Mouse (Mus musculus): ENCODE results near the gene Nicn1. TPM values are rescaled to one million over a fixed set of nuclear protein-coding genes. Genes with fewer than 3 reads are reported as not detected.
"Not testable (repeated sequence)": the region's sequence is repeated elsewhere in the genome, so short reads cannot be mapped to it uniquely, and the experiment has no call there.

The Nicn1 gene
- total and polyA plus RNA-seq, 2 experiments from 2014 or later, result 108 to 118 TPM

- Histone ChIP-seq H3K4me3 (ENCODE audit: low read length) (no peak overlapping the region), H3K4me2 (ENCODE audit: low read depth, low read length) (no peak overlapping the region), H3K36me3 (ENCODE audit: insufficient read depth, low read length) (no peaks in the 10 kb centered on the region), H3K27me3 (ENCODE audit: insufficient read depth, low read length) (no peaks in the 10 kb centered on the region), H3K9me3 (ENCODE audit: low read length) (no peaks in the 10 kb centered on the region), H3K27ac (no peak overlapping the region), H3K4me1 (ENCODE audit: insufficient read depth, low read length) (peaks cover 6% of the 10 kb centered on the region), H3K9ac (replicated peaks; ENCODE audit: low read length) (no peak overlapping the region)
- DNase-seq (ENCODE audit: low spot score) (no peak), ATAC-seq (no peak)
- WGBS, result 57% methylated on average over 7 of the region's 7 CpGs
- TF ChIP-seq CTCF (IDR thresholded peaks at IDR 0.05; ENCODE audit: low read depth), result no peak
Observed at GRCm38 (mm10) chr9:108267691-108268090, 22.5 kb upstream of the Nicn1 start.

- ATAC-seq; H3K4me2 ChIP-seq (ENCODE audit: low read depth, low read length); H3K27ac ChIP-seq; H3K36me3 ChIP-seq (ENCODE audit: insufficient read depth, low read length); H3K27me3 ChIP-seq (ENCODE audit: insufficient read depth, low read length); H3K9me3 ChIP-seq (ENCODE audit: low read length); H3K4me3 ChIP-seq (ENCODE audit: low read length); H3K9ac ChIP-seq (replicated peaks; ENCODE audit: low read length); H3K4me1 ChIP-seq (ENCODE audit: insufficient read depth, low read length); DNase-seq (ENCODE audit: low spot score): not testable (repeated sequence)
- 82% methylated on average over 6 of the region's 7 CpGs for WGBS
Observed at GRCm38 (mm10) chr9:108268701-108269100, 21.5 kb upstream of the Nicn1 start.

- Histone ChIP-seq H3K4me2 (ENCODE audit: low read depth, low read length) (no peak overlapping the region), H3K9me3 (ENCODE audit: low read length) (no peaks in the 10 kb centered on the region), H3K27ac (no peak overlapping the region), H3K4me1 (ENCODE audit: insufficient read depth, low read length) (no peaks in the 10 kb centered on the region), H3K4me3 (ENCODE audit: low read length) (no peak overlapping the region), H3K9ac (replicated peaks; ENCODE audit: low read length) (no peak overlapping the region), H3K36me3 (ENCODE audit: insufficient read depth, low read length) (no peaks in the 10 kb centered on the region), H3K27me3 (ENCODE audit: insufficient read depth, low read length) (no peaks in the 10 kb centered on the region)
- ATAC-seq (no peak), DNase-seq (ENCODE audit: low spot score) (no peak)
- TF ChIP-seq CTCF (IDR thresholded peaks at IDR 0.05; ENCODE audit: low read depth), result no peak
- 55% methylated on average over 2 of the region's 2 CpGs for WGBS
Observed at GRCm38 (mm10) chr9:108271941-108272340, 18.3 kb upstream of the Nicn1 start.

- no peaks in the 10 kb centered on the region for H3K27me3 ChIP-seq (ENCODE audit: insufficient read depth, low read length)
- H3K4me1 ChIP-seq (ENCODE audit: insufficient read depth, low read length), result no peaks in the 10 kb centered on the region
- H3K9me3 ChIP-seq (ENCODE audit: low read length), result no peaks in the 10 kb centered on the region
- DNase-seq (ENCODE audit: low spot score) (no peak), ATAC-seq (no peak)
- no peaks in the 10 kb centered on the region for H3K36me3 ChIP-seq (ENCODE audit: insufficient read depth, low read length)
- no peak overlapping the region for H3K9ac ChIP-seq (replicated peaks; ENCODE audit: low read length)
- no peak overlapping the region for H3K4me2 ChIP-seq (ENCODE audit: low read depth, low read length)
- 78% methylated on average over 5 of the region's 5 CpGs for WGBS
- no peak overlapping the region for H3K4me3 ChIP-seq (ENCODE audit: low read length)
- TF ChIP-seq CTCF (IDR thresholded peaks at IDR 0.05; ENCODE audit: low read depth), result no peak
- no peak overlapping the region for H3K27ac ChIP-seq
Observed at GRCm38 (mm10) chr9:108272691-108273090, 17.5 kb upstream of the Nicn1 start.

- WGBS, result 81% methylated on average over 4 of the region's 4 CpGs
- H3K4me2 ChIP-seq (ENCODE audit: low read depth, low read length), result no peak overlapping the region
- no peak for DNase-seq (ENCODE audit: low spot score)
Observed at GRCm38 (mm10) chr9:108273485-108273884, 16.7 kb upstream of the Nicn1 start.

GRCm38 (mm10) chr9:108274476-108275330 lies 15.5 kb upstream of the Nicn1 start:
- H3K4me1 ChIP-seq (ENCODE audit: insufficient read depth, low read length), result no peaks in the 10 kb centered on the region
- DNase-seq (ENCODE audit: low spot score) (no peak), ATAC-seq (no peak)
- H3K36me3 ChIP-seq (ENCODE audit: insufficient read depth, low read length), result no peaks in the 10 kb centered on the region
- H3K4me2 ChIP-seq (ENCODE audit: low read depth, low read length), result no peak overlapping the region
- no peak overlapping the region for H3K4me3 ChIP-seq (ENCODE audit: low read length)
- no peak for TF ChIP-seq CTCF (IDR thresholded peaks at IDR 0.05; ENCODE audit: low read depth)
- no peak overlapping the region for H3K9ac ChIP-seq (replicated peaks; ENCODE audit: low read length)
- 83% methylated on average over 5 of the region's 5 CpGs for WGBS
- no peak overlapping the region for H3K27ac ChIP-seq
- H3K27me3 ChIP-seq (ENCODE audit: insufficient read depth, low read length), result no peaks in the 10 kb centered on the region
- no peaks in the 10 kb centered on the region for H3K9me3 ChIP-seq (ENCODE audit: low read length)

More at GRCm38 (mm10) chr9:108273485-108273884, 16.7 kb upstream of the Nicn1 start:
- ATAC-seq, result no peak
- no peaks in the 10 kb centered on the region for H3K27me3 ChIP-seq (ENCODE audit: insufficient read depth, low read length)
- no peak overlapping the region for H3K4me3 ChIP-seq (ENCODE audit: low read length)
- H3K4me1 ChIP-seq (ENCODE audit: insufficient read depth, low read length), result no peaks in the 10 kb centered on the region
- no peaks in the 10 kb centered on the region for H3K36me3 ChIP-seq (ENCODE audit: insufficient read depth, low read length)
- H3K27ac ChIP-seq, result no peak overlapping the region
- H3K9ac ChIP-seq (replicated peaks; ENCODE audit: low read length), result no peak overlapping the region
- no peak for TF ChIP-seq CTCF (IDR thresholded peaks at IDR 0.05; ENCODE audit: low read depth)
- H3K9me3 ChIP-seq (ENCODE audit: low read length), result no peaks in the 10 kb centered on the region

- H3K4me3 ChIP-seq (ENCODE audit: low read length), result no peak overlapping the region
- H3K27me3 ChIP-seq (ENCODE audit: insufficient read depth, low read length), result no peaks in the 10 kb centered on the region
- no peak for ATAC-seq
Observed at GRCm38 (mm10) chr9:108275331-108275659, 14.9 kb upstream of the Nicn1 start.

More at GRCm38 (mm10) chr9:108275331-108275659, 14.9 kb upstream of the Nicn1 start:
- no peaks in the 10 kb centered on the region for H3K36me3 ChIP-seq (ENCODE audit: insufficient read depth, low read length)
- no peak overlapping the region for H3K27ac ChIP-seq
- no peak for TF ChIP-seq CTCF (IDR thresholded peaks at IDR 0.05; ENCODE audit: low read depth)
- no peak overlapping the region for H3K4me2 ChIP-seq (ENCODE audit: low read depth, low read length)
- no peaks in the 10 kb centered on the region for H3K9me3 ChIP-seq (ENCODE audit: low read length)
- no peak for DNase-seq (ENCODE audit: low spot score)
- H3K4me1 ChIP-seq (ENCODE audit: insufficient read depth, low read length), result no peaks in the 10 kb centered on the region
- 68% methylated on average over 6 of the region's 6 CpGs for WGBS
- H3K9ac ChIP-seq (replicated peaks; ENCODE audit: low read length), result no peak overlapping the region
